Mouse (Mus musculus): ENCODE data around the gene Gpm6b.

Gpm6b gene

GRCm38 (mm10) chrX:166238831-166239460, at the start of gene Gpm6b:
TSS of gene Gpm6b (plus strand) at chrX:166238911.
- no peak for DNase-seq (ENCODE audit: low read depth, low spot score)

- DNase-seq (ENCODE audit: low read depth, low spot score) = no peak
Measured at GRCm38 (mm10) chrX:166196327-166196726, 42.4 kb upstream of the Gpm6b start.

GRCm38 (mm10) chrX:166198266-166198665, 40.4 kb upstream of the Gpm6b start:
- no peak for DNase-seq (ENCODE audit: low read depth, low spot score)

GRCm38 (mm10) chrX:166199812-166200211, 38.9 kb upstream of the Gpm6b start:
- no peak for DNase-seq (ENCODE audit: low read depth, low spot score)

- DNase-seq (ENCODE audit: low read depth, low spot score) = peak; percentile 85
Measured at GRCm38 (mm10) chrX:166214576-166214975, 24.1 kb upstream of the Gpm6b start.

- DNase-seq (ENCODE audit: low read depth, low spot score) = no peak
Measured at GRCm38 (mm10) chrX:166216248-166216647, 22.5 kb upstream of the Gpm6b start.

- peak; percentile 70 for DNase-seq (ENCODE audit: low read depth, low spot score)
Measured at GRCm38 (mm10) chrX:166216720-166217119, 22.0 kb upstream of the Gpm6b start.

GRCm38 (mm10) chrX:166219331-166219730, 19.4 kb upstream of the Gpm6b start:
- no peak for DNase-seq (ENCODE audit: low read depth, low spot score)

- DNase-seq (ENCODE audit: low read depth, low spot score) = no peak
Measured at GRCm38 (mm10) chrX:166226856-166227255, 11.9 kb upstream of the Gpm6b start.

- DNase-seq (ENCODE audit: low read depth, low spot score) = no peak
Measured at GRCm38 (mm10) chrX:166229750-166230149, 9.0 kb upstream of the Gpm6b start.

- DNase-seq (ENCODE audit: low read depth, low spot score) = no peak
Measured at GRCm38 (mm10) chrX:166230515-166231267, 8.0 kb upstream of the Gpm6b start.

- no peak for DNase-seq (ENCODE audit: low read depth, low spot score)
Measured at GRCm38 (mm10) chrX:166236131-166236530, 2.6 kb upstream of the Gpm6b start.

GRCm38 (mm10) chrX:166239520-166239919, 809 bp downstream of the Gpm6b start:
- no peak for DNase-seq (ENCODE audit: low read depth, low spot score)

GRCm38 (mm10) chrX:166240751-166241150, 2.0 kb downstream of the Gpm6b start:
- DNase-seq (ENCODE audit: low read depth, low spot score) = no peak

GRCm38 (mm10) chrX:166243261-166243885, 4.7 kb downstream of the Gpm6b start:
- DNase-seq (ENCODE audit: low read depth, low spot score) = no peak

- peak; percentile 55 for DNase-seq (ENCODE audit: low read depth, low spot score)
Measured at GRCm38 (mm10) chrX:166271489-166271888, 32.8 kb downstream of the Gpm6b start.

- no peak for DNase-seq (ENCODE audit: low read depth, low spot score)
Measured at GRCm38 (mm10) chrX:166272646-166273045, 33.9 kb downstream of the Gpm6b start.

- no peak for DNase-seq (ENCODE audit: low read depth, low spot score)
Measured at GRCm38 (mm10) chrX:166279861-166280260, 41.1 kb downstream of the Gpm6b start.

GRCm38 (mm10) chrX:166286760-166287483, 48.2 kb downstream of the Gpm6b start:
- DNase-seq (ENCODE audit: low read depth, low spot score) = no peak

- DNase-seq (ENCODE audit: low read depth, low spot score) = no peak
Measured at GRCm38 (mm10) chrX:166291266-166291665, 52.6 kb downstream of the Gpm6b start.

GRCm38 (mm10) chrX:166293465-166293864, 54.8 kb downstream of the Gpm6b start:
- no peak for DNase-seq (ENCODE audit: low read depth, low spot score)

GRCm38 (mm10) chrX:166302791-166303190, 64.1 kb downstream of the Gpm6b start:
- no peak for DNase-seq (ENCODE audit: low read depth, low spot score)
